Mouse (Mus musculus) T-helper 1 cell (primary cell): Measurements from ENCODE around the gene Scp2d1.
"Not testable (repeated sequence)": the region's sequence is repeated elsewhere in the genome, so short reads cannot be mapped to it uniquely, and the experiment has no call there.

Experiments used
- in situ Hi-C: fragments of 300-600 bp; cut with MboI, MseI; formaldehyde crosslinking; loops from one replicate; pipeline ENCODE4 v1.15.1; 2025; ENCODE audit warnings: high pct_unique_total_duplicates

Scp2d1 gene

GRCm38 (mm10) chr2:144823356-144823755, at the start of gene Scp2d1:
Gene Scp2d1 (plus strand): TSS chr2:144823656.
- in situ Hi-C loops: not testable (repeated sequence)

- in situ Hi-C loops: loop anchor here (5.0 kb wide), 1 partner anchor 82 kb away; no protein-coding TSS in a partner anchor
These were observed 48.8 kb upstream of the Scp2d1 start for GRCm38 (mm10) chr2:144774636-144775160.

- in situ Hi-C loops: no loop called here
These were observed 47.8 kb upstream of the Scp2d1 start for GRCm38 (mm10) chr2:144775626-144776025.

GRCm38 (mm10) chr2:144779263-144779662, 44.2 kb upstream of the Scp2d1 start:
- in situ Hi-C loops: no loop called here

GRCm38 (mm10) chr2:144780731-144781130, 42.7 kb upstream of the Scp2d1 start:
- in situ Hi-C loops: no loop called here

GRCm38 (mm10) chr2:144781871-144782270, 41.6 kb upstream of the Scp2d1 start:
- in situ Hi-C loops: no loop called here

- in situ Hi-C loops: no loop called here
These were observed 41.0 kb upstream of the Scp2d1 start for GRCm38 (mm10) chr2:144782481-144782880.

- in situ Hi-C loops: no loop called here
These were observed 40.3 kb upstream of the Scp2d1 start for GRCm38 (mm10) chr2:144783190-144783589.

- in situ Hi-C loops: no loop called here
These were observed 39.6 kb upstream of the Scp2d1 start for GRCm38 (mm10) chr2:144783831-144784230.

GRCm38 (mm10) chr2:144791671-144792294, 31.7 kb upstream of the Scp2d1 start:
- in situ Hi-C loops: no loop called here

GRCm38 (mm10) chr2:144797515-144797914, 25.9 kb upstream of the Scp2d1 start:
- in situ Hi-C loops: no loop called here

- in situ Hi-C loops: no loop called here
These were observed 15.4 kb upstream of the Scp2d1 start for GRCm38 (mm10) chr2:144807766-144808754.

GRCm38 (mm10) chr2:144828457-144828985, 5.1 kb downstream of the Scp2d1 start:
- in situ Hi-C loops: no loop called here

GRCm38 (mm10) chr2:144836667-144837311, 13.3 kb downstream of the Scp2d1 start:
- in situ Hi-C loops: no loop called here

GRCm38 (mm10) chr2:144837312-144837679, 13.8 kb downstream of the Scp2d1 start:
- in situ Hi-C loops: no loop called here

- in situ Hi-C loops: no loop called here
These were observed 45.4 kb downstream of the Scp2d1 start for GRCm38 (mm10) chr2:144868827-144869226.
